ENCODE assay signal across 8 mouse cellular contexts in genomic region chr16:4726528-4727128, GRCm38 (mm10). TPM values are rescaled to one million over a fixed set of nuclear protein-coding genes. Genes with fewer than 3 reads are reported as not detected.
A peak's percentile ranks its signal among the peaks of the same experiment; 100 is the strongest.
DNase-seq lines count a peak whose midpoint lies in the region; ATAC-seq lines count a peak whose summit lies in the region.

No protein-coding gene starts in this region.

- H3K27ac ChIP-seq in forebrain, embryonic 14.5 days (ENCODE audit: low read depth, low read length): peak overlapping the region; percentile 63; the same call in 1 of the 2 replicates
- peak overlapping the region; percentile 76 for H3K27ac ChIP-seq in midbrain, embryonic 12.5 days (replicated peaks)

- H3K27me3 ChIP-seq in forebrain, embryonic 14.5 days (replicated peaks; ENCODE audit: control insufficient read depth, insufficient read depth, low read length): no peaks in the 10 kb centered on the region
- H3K27me3 ChIP-seq in midbrain, embryonic 12.5 days: no peaks in the 10 kb centered on the region

- peak; percentile 48 for DNase-seq in heart, adult 8-10 months (ENCODE audit: low spot score)
- no peak for DNase-seq in heart, adult 11 months
- DNase-seq in urinary bladder, adult 2 months (ENCODE audit: low spot score): peak; percentile 27
- no peak for DNase-seq in urinary bladder, postnatal 25 days (ENCODE audit: low spot score)
- DNase-seq in forebrain, embryonic 14.5 days (ENCODE audit: low spot score): no peak
- DNase-seq in kidney, postnatal 25 days: peak; percentile 60 to 83
- no peak for DNase-seq in thymus, postnatal 10 days (ENCODE audit: low spot score in 2 of 2)

- peaks cover 4% of the 10 kb centered on the region; the same call in 1 of the 2 replicates for H3K4me1 ChIP-seq in forebrain, embryonic 14.5 days (ENCODE audit: control insufficient read depth, insufficient read depth, low read length)
- H3K4me1 ChIP-seq in midbrain, embryonic 12.5 days: peaks cover 9% of the 10 kb centered on the region; the same call in 1 of the 2 replicates

- peak overlapping the region; percentile 92 for H3K4me2 ChIP-seq in forebrain, embryonic 14.5 days (ENCODE audit: low read length)
- peak overlapping the region; percentile 82 for H3K4me2 ChIP-seq in midbrain, embryonic 12.5 days (replicated peaks)

- H3K36me3 ChIP-seq in forebrain, embryonic 14.5 days (ENCODE audit: control insufficient read depth, insufficient read depth, low read length): no peaks in the 10 kb centered on the region
- no peaks in the 10 kb centered on the region for H3K36me3 ChIP-seq in midbrain, embryonic 12.5 days

- WGBS in forebrain, embryonic 14.5 days: 2% methylated on average over 40 of the region's 40 CpGs
- WGBS in midbrain, embryonic 12.5 days: 1% methylated on average over 40 of the region's 40 CpGs

- H3K9ac ChIP-seq in forebrain, embryonic 14.5 days (ENCODE audit: low read length): peak overlapping the region; percentile 85
- H3K9ac ChIP-seq in midbrain, embryonic 12.5 days (replicated peaks): peak overlapping the region; percentile 79

- peak overlapping the region; percentile 88 for H3K4me3 ChIP-seq in forebrain, embryonic 14.5 days (ENCODE audit: low read depth, low read length)
- H3K4me3 ChIP-seq in midbrain, embryonic 12.5 days: peak overlapping the region; percentile 83

- peak; percentile 27 for ATAC-seq in forebrain, embryonic 14.5 days
- no peak for ATAC-seq in midbrain, embryonic 12.5 days (ENCODE audit: low FRiP score, low read depth)

- H3K9me3 ChIP-seq in forebrain, embryonic 14.5 days (replicated peaks; ENCODE audit: control insufficient read depth, low read length): no peaks in the 10 kb centered on the region
- no peaks in the 10 kb centered on the region for H3K9me3 ChIP-seq in midbrain, embryonic 12.5 days

RNA-seq across cellular contexts. Expression of gene Hmox2, which starts 0.5 kb away (rescaled TPM):
- total RNA-seq in heart, adult 8-10 months (2022): 10 to 100 TPM; 70.0 to 78.7 (median 75.8) TPM
- 54.0 and 59.1 TPM in 2 replicates for polyA plus RNA-seq in urinary bladder, adult 2 months (2012; rRNA removed)
- polyA plus RNA-seq in forebrain, embryonic 14.5 days (2014; fragmentation: Nextera tagmentation; extraction: Ambion mirVana): 106 and 111 TPM in 2 replicates
- polyA plus RNA-seq in midbrain, embryonic 12.5 days (2016; fragmentation: Nextera tagmentation; extraction: Ambion mirVana): 70.1 and 81.0 TPM in 2 replicates

RNA-seq across cellular contexts. Expression of gene Nmral1, which starts 7.5 kb away (rescaled TPM):
- total RNA-seq in heart, adult 8-10 months (2022): 1 to 10 TPM; 1.7 to 2.1 (median 2.0) TPM
- 8.3 and 12.0 TPM in 2 replicates for polyA plus RNA-seq in urinary bladder, adult 2 months (2012; rRNA removed)
- 127 and 143 TPM in 2 replicates for polyA plus RNA-seq in forebrain, embryonic 14.5 days (2014; fragmentation: Nextera tagmentation; extraction: Ambion mirVana)
- 131 and 141 TPM in 2 replicates for polyA plus RNA-seq in midbrain, embryonic 12.5 days (2016; fragmentation: Nextera tagmentation; extraction: Ambion mirVana)

RNA-seq across cellular contexts. Expression of gene Coro7, which starts 47.1 kb away (rescaled TPM):
- total RNA-seq in heart, adult 8-10 months (2022): 10 to 100 TPM; 11.3 to 16.1 (median 15.4) TPM
- polyA plus RNA-seq in urinary bladder, adult 2 months (2012; rRNA removed): 32.6 and 33.5 TPM in 2 replicates
- polyA plus RNA-seq in forebrain, embryonic 14.5 days (2014; fragmentation: Nextera tagmentation; extraction: Ambion mirVana): 9.2 and 18.3 TPM in 2 replicates
- 21.7 and 22.6 TPM in 2 replicates for polyA plus RNA-seq in midbrain, embryonic 12.5 days (2016; fragmentation: Nextera tagmentation; extraction: Ambion mirVana)

Comparison
In these comparisons a context has a peak if more than half of its experiments do, and no peak if none do; other contexts are left out.
1. DNase-seq: peak in heart, adult 8-10 months (single experiment), urinary bladder, adult 2 months (single experiment) and kidney, postnatal 25 days (2 of 2); none in heart, adult 11 months (single experiment), urinary bladder, postnatal 25 days (single experiment), forebrain, embryonic 14.5 days (single experiment) and thymus, postnatal 10 days (0 of 2).